Mouse (Mus musculus) liver, postnatal 0 days (tissue): ENCODE data around the gene Gapdh.

ENCODE experiments used
- CTCF ChIP-seq: sonication (generic); IDR thresholded peaks from 2 replicates; pipeline ENCODE4 v1.5.1; 2016; ENCODE audit warnings: antibody characterized with exemption, low read depth
- EP300 ChIP-seq: IDR thresholded peaks from 2 replicates; pipeline ENCODE4 v1.6.1; 2016; ENCODE audit warnings: antibody characterized with exemption, low read depth, mild to moderate bottlenecking

DNA sequence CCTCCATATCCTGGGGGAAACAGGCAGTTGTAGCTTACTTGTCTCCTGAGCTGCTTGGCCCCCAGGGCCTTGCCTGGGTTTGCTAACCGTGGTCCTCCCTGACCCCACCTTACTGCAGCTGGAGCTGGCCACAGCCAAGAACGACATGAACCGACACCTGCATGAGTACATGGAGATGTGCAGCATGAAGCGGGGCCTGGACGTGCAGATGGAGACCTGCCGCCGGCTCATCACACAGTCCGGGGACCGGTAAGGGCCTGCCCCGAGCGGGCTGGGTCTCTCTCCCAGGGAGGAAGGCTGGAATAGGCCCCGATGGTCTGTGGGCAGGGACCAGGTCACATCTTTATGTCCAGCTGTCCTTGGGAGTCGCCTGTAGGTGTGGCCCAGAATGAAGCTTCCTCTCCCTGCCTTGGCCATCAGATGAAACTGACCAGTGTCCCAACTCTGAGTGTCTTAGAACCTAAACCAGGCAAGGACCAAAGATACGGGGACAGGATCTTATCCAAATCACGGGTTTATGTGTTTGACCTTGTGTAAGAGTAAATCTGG lies 7.2 kb downstream of the Gapdh start:
- TF ChIP-seq CTCF (no peak), EP300 (no peak)
